Mouse (Mus musculus) T-helper 17 cell (primary cell): Measurements from ENCODE around the gene Snx18.

Experiments
- in situ Hi-C, 2 experiments: fragments of 300-600 bp; cut with MboI, MseI; formaldehyde crosslinking; loops; 1 replicate in 1 of 2; 2 replicates in 1 of 2; pipeline ENCODE4 v1.15.1; 2025; ENCODE audit warnings: high pct_unique_total_duplicates in 2 of 2

Gene Snx18

GRCm38 (mm10) chr13:113616751-113617337 is 1.5 kb downstream of the Snx18 start:
- in situ Hi-C loops = loop anchor here (5.0 kb wide), 2 partner anchors 90 to 295 kb away; no protein-coding TSS in a partner anchor

- in situ Hi-C loops = loop anchor here (5.0 kb wide), 2 partner anchors 89 to 294 kb away; no protein-coding TSS in a partner anchor
These were observed 2.2 kb downstream of the Snx18 start for GRCm38 (mm10) chr13:113615971-113616671.

GRCm38 (mm10) chr13:113615546-113615941 is 2.8 kb downstream of the Snx18 start:
- in situ Hi-C loops = loop anchor here (5.0 kb wide), 2 partner anchors 88 to 293 kb away; no protein-coding TSS in a partner anchor

- in situ Hi-C loops = loop anchor here (5.0 kb wide), 2 partner anchors 88 to 293 kb away; no protein-coding TSS in a partner anchor
These were observed 3.5 kb downstream of the Snx18 start for GRCm38 (mm10) chr13:113614635-113615545.

GRCm38 (mm10) chr13:113613882-113614281 is 4.5 kb downstream of the Snx18 start:
- in situ Hi-C loops = no loop called here

- in situ Hi-C loops = no loop called here
These were observed 5.0 kb downstream of the Snx18 start for GRCm38 (mm10) chr13:113613341-113613740.

- in situ Hi-C loops = no loop called here
These were observed 6.0 kb downstream of the Snx18 start for GRCm38 (mm10) chr13:113612141-113612950.

GRCm38 (mm10) chr13:113610732-113611500 is 7.4 kb downstream of the Snx18 start:
- in situ Hi-C loops = no loop called here

GRCm38 (mm10) chr13:113609429-113609828 is 8.9 kb downstream of the Snx18 start:
- in situ Hi-C loops = no loop called here

- in situ Hi-C loops = no loop called here
These were observed 10.5 kb downstream of the Snx18 start for GRCm38 (mm10) chr13:113607821-113608220.

- in situ Hi-C loops = no loop called here
These were observed 11.0 kb downstream of the Snx18 start for GRCm38 (mm10) chr13:113607371-113607770.

- in situ Hi-C loops = no loop called here
These were observed 11.5 kb downstream of the Snx18 start for GRCm38 (mm10) chr13:113606741-113607358.

GRCm38 (mm10) chr13:113606131-113606530 is 12.2 kb downstream of the Snx18 start:
- in situ Hi-C loops = no loop called here

GRCm38 (mm10) chr13:113605693-113606092 is 12.7 kb downstream of the Snx18 start:
- in situ Hi-C loops = no loop called here

GRCm38 (mm10) chr13:113604321-113604720 is 14.0 kb downstream of the Snx18 start:
- in situ Hi-C loops = no loop called here

GRCm38 (mm10) chr13:113602882-113603342 is 15.5 kb downstream of the Snx18 start:
- in situ Hi-C loops = no loop called here

GRCm38 (mm10) chr13:113601831-113602604 is 16.3 kb downstream of the Snx18 start:
- in situ Hi-C loops = no loop called here

GRCm38 (mm10) chr13:113600531-113601463 is 17.6 kb downstream of the Snx18 start:
- in situ Hi-C loops = no loop called here
